Mouse (Mus musculus) brain, embryonic 14.5 days (tissue): Measurements from ENCODE around the gene Ash1l.

ENCODE experiments used
- CTCF ChIP-seq: fragments of 200-500 bp; IDR thresholded peaks from 2 replicates; pipeline ENCODE4 v1.5.1; 2012; ENCODE audit warnings: inconsistent platforms, mild to moderate bottlenecking, moderate library complexity, borderline replicate concordance; ENCODE audit not compliant: insufficient read depth, insufficient read length; ENCODE audit errors: extremely low read depth
- POLR2A ChIP-seq: fragments of 200-500 bp; IDR thresholded peaks from 2 replicates; pipeline ENCODE4 v1.6.1; 2012; ENCODE audit warnings: mild to moderate bottlenecking, inconsistent platforms, borderline replicate concordance; ENCODE audit not compliant: poor library complexity, insufficient read depth, insufficient read length, severe bottlenecking; ENCODE audit errors: extremely low read depth

GRCm38 (mm10) chr3:88912585-88912984, 37.8 kb upstream of the Ash1l start:
- TF ChIP-seq POLR2A (no peak), CTCF (no peak)
